Comparison of ENCODE assay signal across 8 mouse cellular contexts in genomic region chr11:72488753-72489271, GRCm38 (mm10). TPM values are rescaled to one million over a fixed set of nuclear protein-coding genes. Genes with fewer than 3 reads are reported as not detected.
DNase-seq lines count a peak whose midpoint lies in the region; ATAC-seq and TF ChIP-seq lines count a peak whose summit lies in the region.

No protein-coding gene starts in this region.

- peak overlapping the region; percentile 67 for H3K4me3 ChIP-seq in forebrain, embryonic 12.5 days (replicated peaks)
- H3K4me3 ChIP-seq in hindbrain, postnatal 0 days (ENCODE audit: low read length): peak overlapping the region; percentile 73
- peak overlapping the region; percentile 43 for H3K4me3 ChIP-seq in limb, embryonic 11.5 days (ENCODE audit: low read depth, low read length)

- H3K4me1 ChIP-seq in forebrain, embryonic 12.5 days: peaks cover 23% of the 10 kb centered on the region
- H3K4me1 ChIP-seq in hindbrain, postnatal 0 days (ENCODE audit: insufficient read depth, low read length): peaks cover 19% of the 10 kb centered on the region
- H3K4me1 ChIP-seq in limb, embryonic 11.5 days (ENCODE audit: control insufficient read depth, insufficient read depth, low read length): peaks cover 9% of the 10 kb centered on the region

- H3K36me3 ChIP-seq in forebrain, embryonic 12.5 days (replicated peaks): no peaks in the 10 kb centered on the region
- H3K36me3 ChIP-seq in hindbrain, postnatal 0 days (ENCODE audit: insufficient read depth, low read length): no peaks in the 10 kb centered on the region
- no peaks in the 10 kb centered on the region for H3K36me3 ChIP-seq in limb, embryonic 11.5 days (ENCODE audit: control insufficient read depth, insufficient read depth, low read length)

- peak overlapping the region; percentile 73 for H3K9ac ChIP-seq in forebrain, embryonic 12.5 days
- H3K9ac ChIP-seq in hindbrain, postnatal 0 days (replicated peaks; ENCODE audit: low read length): peak overlapping the region; percentile 85
- H3K9ac ChIP-seq in limb, embryonic 11.5 days (ENCODE audit: low read length): peak overlapping the region; percentile 30; the same call in 1 of the 2 replicates

- H3K9me3 ChIP-seq in forebrain, embryonic 12.5 days: no peaks in the 10 kb centered on the region
- no peaks in the 10 kb centered on the region for H3K9me3 ChIP-seq in hindbrain, postnatal 0 days (ENCODE audit: low read length)
- no peaks in the 10 kb centered on the region for H3K9me3 ChIP-seq in limb, embryonic 11.5 days (ENCODE audit: control insufficient read depth, low read length)

- peak overlapping the region; percentile 81 for H3K27ac ChIP-seq in forebrain, embryonic 12.5 days
- peak overlapping the region; percentile 79 for H3K27ac ChIP-seq in hindbrain, postnatal 0 days
- H3K27ac ChIP-seq in limb, embryonic 11.5 days (replicated peaks; ENCODE audit: low read depth, low read length): no peak overlapping the region

- peak overlapping the region; percentile 91 for H3K4me2 ChIP-seq in forebrain, embryonic 12.5 days
- peak overlapping the region; percentile 77 for H3K4me2 ChIP-seq in hindbrain, postnatal 0 days (ENCODE audit: low read depth, low read length)
- H3K4me2 ChIP-seq in limb, embryonic 11.5 days (ENCODE audit: low read depth, severe bottlenecking): peak overlapping the region; percentile 99

- peak; percentile 70 for ATAC-seq in forebrain, embryonic 12.5 days (ENCODE audit: low FRiP score)
- peak; percentile 72 for ATAC-seq in hindbrain, postnatal 0 days
- ATAC-seq in limb, embryonic 11.5 days (ENCODE audit: insufficient number of reproducible peaks, low FRiP score, low TSS enrichment, low read depth): no peak

- DNase-seq in cerebellum, adult 11 months: peak; percentile 9
- DNase-seq in cerebellum, adult 9-11 months: no peak
- peak; percentile 43 for DNase-seq in adrenal gland, postnatal 14 days
- peak; percentile 84 for DNase-seq in hindbrain, postnatal 0 days (ENCODE audit: low spot score)
- DNase-seq in limb, embryonic 11.5 days (ENCODE audit: low spot score): peak; percentile 55
- peak; percentile 22 to 32 for DNase-seq in natural killer cell, adult 2 months (ENCODE audit: low spot score in 2 of 2)
- no peak for DNase-seq in ovary, adult 18-20 months (ENCODE audit: low spot score)

- peaks cover 59% of the 10 kb centered on the region for H3K27me3 ChIP-seq in forebrain, embryonic 12.5 days
- H3K27me3 ChIP-seq in hindbrain, postnatal 0 days (ENCODE audit: insufficient read depth, low read length): no peaks in the 10 kb centered on the region
- peaks cover 28% of the 10 kb centered on the region for H3K27me3 ChIP-seq in limb, embryonic 11.5 days (ENCODE audit: control insufficient read depth, insufficient read depth, low read length)

- 1% methylated on average over 38 of the region's 38 CpGs for WGBS in forebrain, embryonic 12.5 days
- WGBS in hindbrain, postnatal 0 days: under 1% methylated on average over 38 of the region's 38 CpGs
- WGBS in limb, embryonic 11.5 days: under 1% methylated on average over 38 of the region's 38 CpGs

- TF ChIP-seq CTCF in hindbrain, postnatal 0 days (IDR thresholded peaks at IDR 0.05; ENCODE audit: low read depth): peak; percentile 36

RNA-seq across cellular contexts. Expression of gene Spns2, which starts 0.9 kb away (rescaled TPM):
- 6.9 and 13.1 TPM in 2 replicates for total RNA-seq in adrenal gland, postnatal 14 days (2021)
- polyA plus RNA-seq in forebrain, embryonic 12.5 days (2016; fragmentation: Nextera tagmentation; extraction: Ambion mirVana): 4.9 and 5.4 TPM in 2 replicates
- 58.5 and 66.0 TPM in 2 replicates for total RNA-seq in hindbrain, postnatal 0 days (2014; rRNA removed)
- polyA plus RNA-seq in hindbrain, postnatal 0 days (2015; fragmentation: Nextera tagmentation; extraction: Ambion mirVana): 7.0 and 7.2 TPM in 2 replicates
- polyA plus RNA-seq in limb, embryonic 11.5 days (2014; fragmentation: Nextera tagmentation; extraction: Ambion mirVana): 1.9 and 2.1 TPM in 2 replicates

RNA-seq across cellular contexts. Expression of gene Mybbp1a, which starts 47.7 kb away (rescaled TPM):
- total RNA-seq in adrenal gland, postnatal 14 days (2021): 85.6 and 101 TPM in 2 replicates
- 158 and 160 TPM in 2 replicates for polyA plus RNA-seq in forebrain, embryonic 12.5 days (2016; fragmentation: Nextera tagmentation; extraction: Ambion mirVana)
- 28.0 and 36.1 TPM in 2 replicates for total RNA-seq in hindbrain, postnatal 0 days (2014; rRNA removed)
- 61.5 and 68.7 TPM in 2 replicates for polyA plus RNA-seq in hindbrain, postnatal 0 days (2015; fragmentation: Nextera tagmentation; extraction: Ambion mirVana)
- 175 and 192 TPM in 2 replicates for polyA plus RNA-seq in limb, embryonic 11.5 days (2014; fragmentation: Nextera tagmentation; extraction: Ambion mirVana)

RNA-seq across cellular contexts. Expression of gene Ggt6, which starts 53.5 kb away (rescaled TPM):
- 1.7 and 2.8 TPM in 2 replicates for total RNA-seq in adrenal gland, postnatal 14 days (2021)
- polyA plus RNA-seq in forebrain, embryonic 12.5 days (2016; fragmentation: Nextera tagmentation; extraction: Ambion mirVana): not detected in 2 replicates
- not detected in 2 replicates for total RNA-seq in hindbrain, postnatal 0 days (2014; rRNA removed)
- not detected in 2 replicates for polyA plus RNA-seq in hindbrain, postnatal 0 days (2015; fragmentation: Nextera tagmentation; extraction: Ambion mirVana)
- not detected in 2 replicates for polyA plus RNA-seq in limb, embryonic 11.5 days (2014; fragmentation: Nextera tagmentation; extraction: Ambion mirVana)

Comparison
In these comparisons a context has a peak if more than half of its experiments do, and no peak if none do; other contexts are left out.
1. DNase-seq: peak in cerebellum, adult 11 months (single experiment), adrenal gland, postnatal 14 days (single experiment), hindbrain, postnatal 0 days (single experiment), limb, embryonic 11.5 days (single experiment) and natural killer cell, adult 2 months (2 of 2); none in cerebellum, adult 9-11 months (single experiment) and ovary, adult 18-20 months (single experiment).
2. H3K9ac ChIP-seq: peak in every context shown above with its lines; median percentile 85 in hindbrain, postnatal 0 days; 73 in forebrain, embryonic 12.5 days; 30 in limb, embryonic 11.5 days.
3. Peak in every context shown above with its lines, with median percentiles within 50 percentile points of each other: H3K4me2 ChIP-seq and H3K4me3 ChIP-seq.